Mouse (Mus musculus): ENCODE measurements around the gene Hmbs. TPM values are rescaled to one million over a fixed set of nuclear protein-coding genes. Genes with fewer than 3 reads are reported as not detected.
"Not testable (repeated sequence)": the region's sequence is repeated elsewhere in the genome, so short reads cannot be mapped to it uniquely, and the experiment has no call there.

Gene Hmbs
- polyA plus RNA-seq, 1 experiment from 2014 or later = 103 TPM

DNA sequence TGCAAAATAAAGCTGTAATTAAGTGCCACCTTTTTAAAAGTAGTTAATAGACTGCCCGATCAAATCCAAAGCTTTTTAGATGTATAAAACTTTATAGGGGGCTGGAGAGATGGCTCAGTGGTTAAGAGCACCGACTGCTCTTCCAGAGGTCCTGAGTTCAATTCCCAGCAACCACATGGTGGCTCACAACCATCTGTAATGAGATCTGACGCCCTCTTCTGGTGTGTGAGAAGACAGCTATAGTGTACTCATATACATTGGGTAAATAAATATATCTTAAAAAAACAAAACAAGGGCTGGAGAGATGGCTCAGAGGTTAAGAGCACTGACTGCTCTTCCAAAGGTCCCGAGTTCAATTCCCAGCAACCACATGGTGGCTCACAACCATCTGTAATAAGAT, 17.9 kb upstream of the Hmbs start:
- ATAC-seq (ENCODE audit: low FRiP score) = peak; percentile 63; the same call in 1 of the 2 replicates
- Histone ChIP-seq H3K36me3 (peaks cover 22% of the 10 kb centered on the region), H3K27ac (peak overlapping the region; percentile 66), H3K4me2 (replicated peaks) (peak overlapping the region; percentile 89), H3K4me1 (peaks cover 10% of the 10 kb centered on the region), H3K4me3 (peak overlapping the region; percentile 90)
- WGBS = 44% methylated on average over 4 of the region's 4 CpGs
- H3K9me3 ChIP-seq (replicated peaks); H3K9ac ChIP-seq; H3K27me3 ChIP-seq: not testable (repeated sequence)

DNA sequence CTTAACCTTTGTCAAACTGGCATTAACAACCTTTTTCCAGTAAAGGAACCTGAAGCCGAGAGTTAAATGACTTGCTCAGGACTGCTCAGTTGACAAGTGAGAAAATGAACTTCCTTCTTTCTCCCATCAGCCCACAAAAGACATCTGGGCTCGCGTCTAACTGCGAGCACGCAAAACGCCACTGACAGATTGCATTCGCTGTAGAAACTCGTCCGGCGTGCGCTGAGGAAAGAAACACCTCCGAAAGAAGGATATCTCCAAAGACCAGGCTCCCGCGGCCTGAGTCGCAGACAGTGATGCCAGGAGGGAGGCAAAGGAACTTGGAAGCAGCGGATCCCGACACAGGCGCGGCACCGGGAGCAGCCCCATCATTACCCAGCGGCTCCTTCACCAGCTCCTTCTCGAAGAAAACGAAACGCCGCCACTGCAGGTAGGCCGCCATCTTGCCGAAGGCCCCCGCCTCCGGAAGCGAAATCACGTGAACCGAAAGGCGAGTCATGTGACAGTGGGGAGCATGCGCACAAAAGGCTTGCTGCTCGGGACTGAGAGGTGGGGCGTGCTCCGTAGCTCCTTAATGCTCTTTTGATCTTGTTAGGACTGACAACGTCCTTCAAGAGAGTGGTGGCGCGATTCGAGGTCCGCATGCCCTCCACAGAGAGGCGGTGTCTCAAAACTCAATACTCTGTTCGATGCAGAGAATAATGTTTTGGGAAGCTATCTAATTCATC, 17.3 kb upstream of the Hmbs start, which contains the start of gene Vps11:
Gene Vps11, minus strand, starts transcription at position 481 of the 728 bp plus-strand sequence.
- Histone ChIP-seq H3K4me2 (replicated peaks) (peak within 1 kb of the TSS; percentile 89), H3K9ac (peak within 1 kb of the TSS; percentile 89), H3K4me3 (peak within 1 kb of the TSS; percentile 90), H3K4me1 (peaks cover 10% of the 10 kb centered on the region), H3K36me3 (peaks cover 28% of the 10 kb centered on the region), H3K27ac (peak within 1 kb of the TSS; percentile 66), H3K9me3 (replicated peaks) (no peaks in the 10 kb centered on the region), H3K27me3 (peaks cover 2% of the 10 kb centered on the region; the same call in 1 of the 2 replicates)
- WGBS = 1% methylated on average over 44 of the region's 44 CpGs
- peak; percentile 85 for ATAC-seq (ENCODE audit: low FRiP score)

DNA sequence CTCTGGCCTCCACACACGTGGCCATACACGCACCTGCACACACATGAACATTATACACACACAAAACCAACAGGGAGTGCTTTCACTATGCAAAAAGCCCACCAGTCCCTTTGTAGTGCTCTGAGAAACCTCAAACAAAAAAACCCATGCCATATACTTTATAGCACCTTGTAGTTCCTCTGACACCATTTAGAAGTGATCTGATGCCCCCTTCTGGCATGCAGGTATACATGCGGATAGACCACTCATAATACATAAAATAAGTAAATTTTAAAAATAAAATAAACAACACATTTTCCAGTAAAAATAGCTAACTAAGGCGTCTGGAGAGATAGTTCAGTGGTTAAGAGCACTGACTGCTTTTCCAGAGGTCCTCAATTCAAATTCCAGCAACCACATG, 13.2 kb upstream of the Hmbs start:
- no peak for ATAC-seq (ENCODE audit: low FRiP score)
- Histone ChIP-seq H3K4me2 (replicated peaks) (no peak overlapping the region), H3K9ac (no peak overlapping the region), H3K4me3 (no peak overlapping the region), H3K27me3 (no peaks in the 10 kb centered on the region), H3K9me3 (replicated peaks) (no peaks in the 10 kb centered on the region), H3K4me1 (peaks cover 10% of the 10 kb centered on the region), H3K27ac (no peak overlapping the region), H3K36me3 (peaks cover 69% of the 10 kb centered on the region)
- WGBS = 79% methylated on average over 4 of the region's 4 CpGs

DNA sequence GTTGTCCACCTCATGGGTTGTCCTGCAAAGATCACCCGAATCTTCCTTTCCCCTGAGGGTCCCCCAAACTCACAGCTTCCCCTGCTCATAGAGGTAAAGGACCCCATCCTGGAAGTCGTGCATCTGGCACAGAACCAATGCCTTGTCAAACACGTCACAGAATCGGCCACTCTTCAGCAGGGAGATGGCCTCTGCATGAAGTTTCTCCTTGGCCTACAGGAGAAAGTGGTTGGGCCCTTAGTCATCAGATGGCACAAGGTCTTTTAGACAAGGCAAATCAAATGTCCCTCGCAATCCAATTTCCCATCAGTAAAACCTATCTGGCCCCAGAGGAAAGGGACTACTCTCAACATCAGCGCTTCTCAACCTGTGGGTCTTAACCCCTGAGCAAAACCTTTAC, 9.1 kb upstream of the Hmbs start:
- Histone ChIP-seq H3K4me3 (no peak overlapping the region), H3K4me2 (replicated peaks) (no peak overlapping the region), H3K9ac (no peak overlapping the region), H3K36me3 (peaks cover 97% of the 10 kb centered on the region), H3K9me3 (replicated peaks) (no peaks in the 10 kb centered on the region), H3K4me1 (0 out of 2 replicates have a peak, but pooled peaks cover 2% of the 10 kb centered on the region), H3K27ac (no peak overlapping the region), H3K27me3 (no peaks in the 10 kb centered on the region)
- 93% methylated on average over 6 of the region's 6 CpGs for WGBS
- ATAC-seq (ENCODE audit: low FRiP score) = no peak

- Histone ChIP-seq H3K36me3 (peaks cover 97% of the 10 kb centered on the region), H3K4me3 (no peak overlapping the region), H3K27ac (no peak overlapping the region), H3K9ac (no peak overlapping the region), H3K27me3 (no peaks in the 10 kb centered on the region), H3K4me1 (0 out of 2 replicates have a peak, but pooled peaks cover 2% of the 10 kb centered on the region), H3K4me2 (replicated peaks) (no peak overlapping the region), H3K9me3 (replicated peaks) (no peaks in the 10 kb centered on the region)
- 95% methylated on average over 10 of the region's 10 CpGs for WGBS
- no peak for ATAC-seq (ENCODE audit: low FRiP score)
Measured at GRCm38 (mm10) chr9:44352337-44352736, 8.3 kb upstream of the Hmbs start.

GRCm38 (mm10) chr9:44351396-44351795, 7.4 kb upstream of the Hmbs start:
- no peak overlapping the region for H3K27ac ChIP-seq
- WGBS = 92% methylated on average over 4 of the region's 4 CpGs
- H3K9me3 ChIP-seq (replicated peaks) = no peaks in the 10 kb centered on the region
- no peak overlapping the region for H3K9ac ChIP-seq
- no peaks in the 10 kb centered on the region for H3K4me1 ChIP-seq
- H3K4me2 ChIP-seq (replicated peaks) = no peak overlapping the region
- peaks cover 95% of the 10 kb centered on the region for H3K36me3 ChIP-seq
- H3K27me3 ChIP-seq = no peaks in the 10 kb centered on the region
- no peak for ATAC-seq (ENCODE audit: low FRiP score)
- H3K4me3 ChIP-seq = no peak overlapping the region

- H3K27ac ChIP-seq = no peak overlapping the region
- H3K36me3 ChIP-seq = peaks cover 71% of the 10 kb centered on the region
- no peak overlapping the region for H3K4me3 ChIP-seq
- peaks cover 4% of the 10 kb centered on the region; the same call in 1 of the 2 replicates for H3K4me1 ChIP-seq
- no peaks in the 10 kb centered on the region for H3K27me3 ChIP-seq
- 97% methylated on average over 4 of the region's 4 CpGs for WGBS
- no peak overlapping the region for H3K4me2 ChIP-seq (replicated peaks)
- no peak overlapping the region for H3K9ac ChIP-seq
- no peaks in the 10 kb centered on the region for H3K9me3 ChIP-seq (replicated peaks)
- ATAC-seq (ENCODE audit: low FRiP score) = no peak
Measured at GRCm38 (mm10) chr9:44348546-44348945, 4.5 kb upstream of the Hmbs start.

- peaks cover 62% of the 10 kb centered on the region for H3K36me3 ChIP-seq
- no peak overlapping the region for H3K4me3 ChIP-seq
- WGBS = 90% methylated on average over 4 of the region's 4 CpGs
- no peak for ATAC-seq (ENCODE audit: low FRiP score)
- H3K27ac ChIP-seq = no peak overlapping the region
- no peaks in the 10 kb centered on the region for H3K27me3 ChIP-seq
- H3K4me2 ChIP-seq (replicated peaks) = no peak overlapping the region
- no peaks in the 10 kb centered on the region for H3K9me3 ChIP-seq (replicated peaks)
- peaks cover 12% of the 10 kb centered on the region for H3K4me1 ChIP-seq
- H3K9ac ChIP-seq = no peak overlapping the region
Measured at GRCm38 (mm10) chr9:44347621-44348020, 3.6 kb upstream of the Hmbs start.

DNA sequence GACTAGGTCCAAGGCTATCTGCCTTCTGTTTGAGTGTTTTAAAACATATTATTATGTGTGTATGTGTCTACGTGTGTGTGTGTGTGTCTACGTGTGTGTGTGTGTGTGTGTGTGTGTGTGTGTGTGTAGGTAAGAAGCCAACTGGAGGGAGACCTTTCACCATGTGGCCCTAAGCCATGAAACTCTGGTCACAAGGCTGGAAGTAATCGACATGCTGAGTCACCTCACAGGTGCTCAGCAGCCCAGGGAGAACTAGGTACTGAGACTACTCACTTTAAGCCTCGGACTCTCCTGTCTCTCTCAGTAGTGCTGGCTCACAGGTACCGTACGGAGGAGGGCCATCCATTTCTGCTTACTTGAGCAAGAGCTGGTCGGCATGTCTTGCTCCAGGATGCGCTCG, 3.1 kb upstream of the Hmbs start:
- H3K36me3 ChIP-seq = peaks cover 57% of the 10 kb centered on the region
- no peak overlapping the region for H3K4me2 ChIP-seq (replicated peaks)
- H3K4me1 ChIP-seq = peaks cover 13% of the 10 kb centered on the region
- WGBS = 93% methylated on average over 9 of the region's 9 CpGs
- no peak overlapping the region for H3K9ac ChIP-seq
- H3K27me3 ChIP-seq = no peaks in the 10 kb centered on the region
- H3K4me3 ChIP-seq = no peak overlapping the region
- no peak for ATAC-seq (ENCODE audit: low FRiP score)
- no peaks in the 10 kb centered on the region for H3K9me3 ChIP-seq (replicated peaks)
- H3K27ac ChIP-seq = no peak overlapping the region

DNA sequence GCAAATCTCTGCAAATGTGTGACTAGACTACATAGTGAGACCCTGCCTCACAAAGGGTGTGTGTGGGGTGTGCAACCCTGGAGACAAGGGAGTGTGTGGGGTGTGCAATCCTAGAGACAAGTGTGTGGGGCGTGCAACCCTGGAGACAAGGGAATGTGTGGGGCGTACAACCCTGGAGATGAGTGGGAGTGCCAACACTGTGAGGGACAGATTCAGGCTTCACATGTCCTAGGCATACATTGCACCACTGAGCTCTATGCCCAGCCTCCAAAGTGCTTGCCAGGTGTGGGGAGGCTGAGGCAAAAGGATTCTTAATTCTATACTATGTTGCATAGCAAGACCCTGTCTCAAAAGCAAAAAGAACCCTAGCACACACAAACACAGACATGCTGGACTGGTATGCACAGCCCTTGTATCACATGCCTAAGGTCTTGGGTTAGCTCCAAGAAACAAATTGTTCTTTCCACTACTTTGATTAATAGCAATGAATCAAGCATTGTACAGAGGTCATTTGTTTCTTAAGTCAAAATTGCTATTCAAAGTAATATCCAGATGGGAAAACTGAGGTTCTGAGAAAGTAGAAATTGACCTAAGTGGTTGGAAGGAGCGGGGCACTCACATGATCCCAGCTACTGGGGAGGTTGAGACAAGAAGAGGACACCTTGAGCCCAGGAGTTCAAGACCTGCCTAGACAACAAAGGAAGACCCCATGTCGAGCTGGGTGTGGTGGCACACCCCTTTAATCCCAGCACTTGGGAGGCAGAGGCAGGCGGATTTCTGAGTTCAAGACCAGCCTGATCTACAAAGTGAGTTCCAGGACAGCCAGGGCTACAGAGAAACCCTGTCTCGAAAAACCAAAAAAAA, 1.8 kb upstream of the Hmbs start:
- no peaks in the 10 kb centered on the region for H3K9me3 ChIP-seq (replicated peaks)
- ATAC-seq (ENCODE audit: low FRiP score) = no peak
- H3K9ac ChIP-seq = no peak overlapping the region
- no peak overlapping the region for H3K4me3 ChIP-seq
- H3K36me3 ChIP-seq = peaks cover 47% of the 10 kb centered on the region
- H3K4me2 ChIP-seq (replicated peaks) = no peak overlapping the region
- H3K27ac ChIP-seq = no peak overlapping the region
- whole genome bisulfite sequencing = 93% methylated on average over 6 of the region's 6 CpGs
- H3K4me1 ChIP-seq = peaks cover 13% of the 10 kb centered on the region
- no peaks in the 10 kb centered on the region for H3K27me3 ChIP-seq

DNA sequence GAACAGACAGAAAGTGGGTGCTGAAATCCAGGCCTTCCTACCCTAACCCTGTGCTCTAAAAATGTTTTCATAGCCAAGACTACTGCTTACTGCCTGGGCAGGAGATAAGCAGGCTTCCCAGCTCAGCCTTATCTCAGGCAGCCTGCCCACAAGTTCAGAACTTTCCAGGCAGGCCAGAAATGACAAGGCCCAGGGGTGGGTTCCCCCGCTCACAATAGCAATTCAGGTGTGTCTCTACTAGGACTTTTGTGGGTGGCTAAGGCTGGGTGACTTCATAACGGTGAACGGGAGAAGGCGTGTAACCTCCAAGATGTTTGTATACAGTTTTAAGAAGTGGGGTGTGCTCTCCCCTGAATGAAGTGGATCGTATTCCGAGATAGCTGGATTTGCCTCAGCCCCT, 738 bp downstream of the Hmbs start:
- Histone ChIP-seq H3K9me3 (replicated peaks) (no peaks in the 10 kb centered on the region), H3K27me3 (no peaks in the 10 kb centered on the region), H3K4me1 (peaks cover 13% of the 10 kb centered on the region), H3K4me2 (replicated peaks) (peak overlapping the region; percentile 56), H3K9ac (peak overlapping the region; percentile 83), H3K27ac (peak overlapping the region; percentile 98), H3K36me3 (peaks cover 34% of the 10 kb centered on the region), H3K4me3 (peak overlapping the region; percentile 88)
- ATAC-seq (ENCODE audit: low FRiP score) = peak; percentile 18
- WGBS = 16% methylated on average over 6 of the region's 6 CpGs

DNA sequence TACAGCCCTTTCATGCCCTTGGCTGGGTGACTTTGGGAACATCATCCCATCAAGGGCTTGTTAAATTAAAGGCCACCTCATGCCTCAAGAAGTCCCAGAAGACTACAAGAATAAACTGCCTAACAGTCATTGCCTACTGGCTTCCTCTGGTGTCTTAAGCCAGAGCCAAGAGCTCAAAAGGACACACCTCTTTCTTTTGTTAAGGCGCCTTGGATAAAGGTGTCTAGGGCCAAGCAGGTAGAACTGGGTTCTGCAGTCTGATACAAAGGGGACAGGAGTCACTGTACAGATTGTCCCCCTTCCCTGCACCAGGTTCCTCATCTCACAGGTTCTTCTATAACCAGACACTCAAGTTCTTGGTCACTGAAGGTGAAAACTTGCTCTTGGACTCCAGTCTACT, 1.4 kb downstream of the Hmbs start:
- H3K9ac ChIP-seq = no peak overlapping the region
- no peak for ATAC-seq (ENCODE audit: low FRiP score)
- peak overlapping the region; percentile 98; the same call in 1 of the 2 replicates for H3K27ac ChIP-seq
- H3K9me3 ChIP-seq (replicated peaks) = no peaks in the 10 kb centered on the region
- peak overlapping the region; percentile 56; the same call in 1 of the 2 replicates for H3K4me2 ChIP-seq (replicated peaks)
- H3K36me3 ChIP-seq = peaks cover 30% of the 10 kb centered on the region
- no peak overlapping the region for H3K4me3 ChIP-seq
- peaks cover 17% of the 10 kb centered on the region for H3K4me1 ChIP-seq
- 96% methylated on average over 1 of the region's 1 CpGs for WGBS
- H3K27me3 ChIP-seq = no peaks in the 10 kb centered on the region
